Mouse (Mus musculus): ENCODE measurements around the gene Fpgs.

- TF ChIP-seq CTCF (IDR thresholded peaks at IDR 0.05; ENCODE audit: borderline replicate concordance, insufficient read depth, low read length): no peak
- no peak for TF ChIP-seq POLR2A (IDR thresholded peaks at IDR 0.05; ENCODE audit: low read depth, low read length)
Measured at GRCm38 (mm10) chr2:32729547-32729946, 25.6 kb upstream of the Fpgs start.

Data from embryonic fibroblast, embryonic 13.5 days (primary cell).